Mouse (Mus musculus): ENCODE measurements at regions not wholly inside any gene's neighbourhood (a gene's known extent, or its start where the extent isn't known, plus 50 kb on each side); places are given as distances from the start of the nearest gene placed in this dataset.

DNA sequence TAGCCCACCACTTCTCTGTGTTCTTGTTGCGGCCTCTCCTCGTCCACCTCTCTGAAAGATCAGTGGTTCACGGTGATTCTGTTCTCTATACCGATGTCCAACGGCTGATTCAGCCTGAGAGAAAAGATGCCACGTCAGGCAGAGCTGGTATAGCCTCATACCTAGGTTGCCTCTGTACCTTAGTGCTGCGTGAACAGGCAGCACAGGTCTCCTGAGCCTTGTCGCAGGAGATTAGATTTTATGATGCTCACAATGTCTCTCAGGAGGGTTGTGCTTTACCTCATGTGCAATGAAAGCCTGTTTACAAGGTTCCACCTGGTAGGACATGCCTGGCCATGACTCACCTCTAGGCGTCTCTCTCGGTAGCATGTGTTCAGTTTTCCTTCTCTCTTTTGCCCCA lies 267.6 kb upstream of the Clnk start:
- TF ChIP-seq GATA1 (IDR thresholded peaks at IDR 0.05; ENCODE audit: borderline replicate concordance, low read length) (no peak), FLI1 (IDR thresholded peaks at IDR 0.05; ENCODE audit: low read length) (no peak)

All from megakaryocyte, embryonic 14.5 days (primary cell).